Mouse (Mus musculus): Measurements from ENCODE around the gene Fbxo40. TPM values are rescaled to one million over a fixed set of nuclear protein-coding genes. Genes with fewer than 3 reads are reported as not detected.

The Fbxo40 gene
- polyA plus RNA-seq, 1 experiment from 2014 or later = 0.11 TPM

DNA sequence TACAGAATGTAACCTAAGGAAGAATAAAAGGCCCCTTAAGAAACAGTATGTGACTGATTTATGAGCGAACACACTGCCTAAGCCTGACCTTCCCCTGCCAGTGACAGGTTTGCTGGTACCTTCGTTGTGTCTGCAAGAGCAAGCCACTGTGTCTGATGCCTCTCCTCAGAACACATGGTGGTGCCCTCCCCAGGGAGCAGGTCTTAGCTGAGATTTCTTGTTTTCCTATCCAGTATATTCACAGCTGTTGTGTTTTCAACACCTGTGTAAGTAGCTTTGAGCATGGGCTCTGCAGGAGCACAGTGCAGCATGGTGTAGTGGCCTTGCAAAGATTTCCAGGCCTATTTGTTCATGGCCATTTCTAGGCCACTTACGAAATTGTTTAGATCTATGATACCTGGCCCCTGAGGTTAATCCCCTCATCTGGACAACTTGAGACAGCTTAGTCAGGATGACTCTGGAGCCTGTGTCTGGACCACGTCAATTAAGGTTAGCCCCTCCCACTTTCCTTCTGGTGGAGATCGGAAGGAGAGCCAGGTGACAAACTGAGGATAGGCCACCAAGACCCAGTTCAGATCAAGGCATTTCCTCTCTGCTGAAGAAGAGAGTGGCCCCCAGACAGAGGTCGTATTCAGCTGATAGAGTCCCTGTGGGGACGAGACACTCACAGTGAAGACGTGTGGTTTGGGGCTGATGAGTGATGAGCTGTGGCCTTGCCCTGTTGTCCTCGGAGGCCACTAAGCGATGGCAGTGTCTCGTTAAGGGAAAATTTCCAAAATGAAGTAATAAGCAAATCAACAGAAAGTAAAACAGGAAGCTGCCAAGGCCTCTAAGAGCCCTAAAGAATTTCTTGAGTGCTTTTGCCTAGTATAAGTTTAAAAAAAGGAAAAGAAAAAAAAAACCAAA, 59.8 kb downstream of the Fbxo40 start:
- WGBS = 86% methylated on average over 11 of the region's 11 CpGs
- Histone ChIP-seq H3K36me3 (ENCODE audit: control insufficient read depth, insufficient read depth, low read length) (no peaks in the 10 kb centered on the region; the same call in 1 of the 2 replicates), H3K9ac (ENCODE audit: low read length) (no peak overlapping the region), H3K4me3 (ENCODE audit: low read depth, low read length) (no peak overlapping the region), H3K4me1 (replicated peaks; ENCODE audit: control insufficient read depth, insufficient read depth, low read length) (no peaks in the 10 kb centered on the region), H3K4me2 (ENCODE audit: low read depth, low read length, severe bottlenecking) (no peak overlapping the region), H3K27me3 (ENCODE audit: control insufficient read depth, insufficient read depth, low read length) (no peaks in the 10 kb centered on the region), H3K9me3 (ENCODE audit: control insufficient read depth, low read length) (no peaks in the 10 kb centered on the region), H3K27ac (ENCODE audit: low read depth, low read length) (no peak overlapping the region)
- ATAC-seq (replicated peaks; ENCODE audit: low FRiP score) (no peak), DNase-seq (ENCODE audit: low spot score) (peak; percentile 7)

DNA sequence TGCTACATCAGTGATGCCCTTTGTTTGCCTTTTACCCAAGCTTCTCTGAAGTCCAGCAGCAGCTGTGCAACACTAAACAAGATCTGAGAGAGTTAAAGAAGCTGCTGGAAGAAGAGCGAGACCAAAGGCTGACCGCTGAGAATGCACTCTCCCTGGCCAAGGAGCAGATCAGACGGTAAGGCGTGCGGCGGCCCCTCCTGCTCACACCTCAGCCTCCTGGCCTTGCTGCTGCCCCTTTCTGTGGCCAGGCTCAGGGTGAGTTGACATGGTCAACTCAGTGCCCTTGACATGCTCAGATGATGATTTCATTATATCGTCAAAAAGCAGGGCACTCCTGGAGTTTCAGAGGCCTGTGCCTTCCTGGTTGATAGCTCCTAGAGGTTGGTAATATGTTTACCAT, 61.1 kb downstream of the Fbxo40 start:
- Histone ChIP-seq H3K9me3 (ENCODE audit: control insufficient read depth, low read length) (no peaks in the 10 kb centered on the region), H3K4me3 (ENCODE audit: low read depth, low read length) (no peak overlapping the region)
- DNase-seq (ENCODE audit: low spot score) = no peak

DNA sequence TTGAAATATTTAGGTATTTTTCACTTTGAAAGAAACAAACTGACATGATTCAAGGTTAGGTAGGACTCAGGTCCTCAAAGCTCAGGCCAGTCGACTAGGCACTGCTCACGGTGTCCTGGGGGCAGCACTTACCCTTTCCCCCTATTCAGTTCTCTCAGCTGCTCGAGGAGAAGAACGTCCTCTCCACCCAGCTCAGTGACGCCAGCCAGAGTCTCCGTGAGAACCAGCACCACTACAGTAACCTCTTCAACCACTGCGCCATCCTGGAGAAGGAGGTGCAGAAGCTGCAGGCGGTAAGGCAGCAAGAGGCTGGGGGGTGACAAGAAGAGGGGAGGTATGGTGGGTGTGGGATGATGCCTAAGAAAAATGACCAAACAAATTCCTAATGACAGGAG, 62.2 kb downstream of the Fbxo40 start:
- H3K36me3 ChIP-seq (ENCODE audit: control insufficient read depth, insufficient read depth, low read length) = no peaks in the 10 kb centered on the region; the same call in 1 of the 2 replicates
- H3K27ac ChIP-seq (ENCODE audit: low read depth, low read length) = no peak overlapping the region
- H3K4me1 ChIP-seq (replicated peaks; ENCODE audit: control insufficient read depth, insufficient read depth, low read length) = no peaks in the 10 kb centered on the region
- no peaks in the 10 kb centered on the region for H3K27me3 ChIP-seq (ENCODE audit: control insufficient read depth, insufficient read depth, low read length)
- no peak overlapping the region for H3K9ac ChIP-seq (ENCODE audit: low read length)
- no peaks in the 10 kb centered on the region for H3K9me3 ChIP-seq (ENCODE audit: control insufficient read depth, low read length)
- H3K4me3 ChIP-seq (ENCODE audit: low read depth, low read length) = no peak overlapping the region
- DNase-seq (ENCODE audit: low spot score) (no peak), ATAC-seq (replicated peaks; ENCODE audit: low FRiP score) (no peak)
- H3K4me2 ChIP-seq (ENCODE audit: low read depth, low read length, severe bottlenecking) = no peak overlapping the region
- WGBS = 91% methylated on average over 8 of the region's 8 CpGs

More for the DNA sequence above, 61.1 kb downstream of the Fbxo40 start:
- WGBS = 98% methylated on average over 7 of the region's 7 CpGs
- Histone ChIP-seq H3K9ac (ENCODE audit: low read length) (no peak overlapping the region), H3K27me3 (ENCODE audit: control insufficient read depth, insufficient read depth, low read length) (no peaks in the 10 kb centered on the region), H3K36me3 (ENCODE audit: control insufficient read depth, insufficient read depth, low read length) (no peaks in the 10 kb centered on the region; the same call in 1 of the 2 replicates), H3K27ac (ENCODE audit: low read depth, low read length) (no peak overlapping the region), H3K4me1 (replicated peaks; ENCODE audit: control insufficient read depth, insufficient read depth, low read length) (no peaks in the 10 kb centered on the region), H3K4me2 (ENCODE audit: low read depth, low read length, severe bottlenecking) (no peak overlapping the region)
- ATAC-seq (replicated peaks; ENCODE audit: low FRiP score) = no peak

DNA sequence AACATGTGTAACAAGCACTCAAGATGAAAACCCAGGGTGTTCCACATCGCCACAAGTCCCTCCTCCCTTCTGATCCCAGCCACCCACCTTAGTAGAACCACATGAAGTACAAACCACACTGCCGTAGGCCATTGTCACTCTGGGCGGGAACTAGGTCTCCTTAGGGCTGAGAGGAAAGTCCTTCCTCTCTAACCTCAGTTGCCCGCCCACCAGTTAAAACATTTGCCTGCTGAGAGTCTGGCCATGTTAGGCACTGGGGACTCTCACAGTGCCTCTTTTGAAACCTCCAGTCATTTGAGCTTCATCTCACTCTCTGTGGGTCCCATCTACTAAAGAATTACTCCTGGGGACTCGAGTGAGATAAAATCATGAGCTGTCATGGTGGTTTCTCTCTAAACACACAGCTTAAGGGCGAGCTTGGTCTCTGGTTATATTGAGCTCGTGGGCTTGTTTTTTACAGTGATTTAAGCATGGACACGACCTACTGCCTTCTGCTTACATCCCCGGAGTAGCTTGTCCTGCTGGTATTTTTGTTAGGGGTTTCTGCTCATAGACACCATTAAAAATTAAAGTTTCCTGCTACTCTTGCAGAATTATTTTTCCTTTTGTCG, 62.7 kb downstream of the Fbxo40 start:
- ATAC-seq (replicated peaks; ENCODE audit: low FRiP score) (no peak), DNase-seq (ENCODE audit: low spot score) (no peak)
- Histone ChIP-seq H3K27ac (ENCODE audit: low read depth, low read length) (no peak overlapping the region), H3K4me2 (ENCODE audit: low read depth, low read length, severe bottlenecking) (no peak overlapping the region), H3K27me3 (ENCODE audit: control insufficient read depth, insufficient read depth, low read length) (no peaks in the 10 kb centered on the region), H3K9ac (ENCODE audit: low read length) (no peak overlapping the region), H3K9me3 (ENCODE audit: control insufficient read depth, low read length) (no peaks in the 10 kb centered on the region), H3K36me3 (ENCODE audit: control insufficient read depth, insufficient read depth, low read length) (no peaks in the 10 kb centered on the region; the same call in 1 of the 2 replicates), H3K4me1 (replicated peaks; ENCODE audit: control insufficient read depth, insufficient read depth, low read length) (no peaks in the 10 kb centered on the region), H3K4me3 (ENCODE audit: low read depth, low read length) (no peak overlapping the region)
- WGBS = 87% methylated on average over 10 of the region's 10 CpGs

DNA sequence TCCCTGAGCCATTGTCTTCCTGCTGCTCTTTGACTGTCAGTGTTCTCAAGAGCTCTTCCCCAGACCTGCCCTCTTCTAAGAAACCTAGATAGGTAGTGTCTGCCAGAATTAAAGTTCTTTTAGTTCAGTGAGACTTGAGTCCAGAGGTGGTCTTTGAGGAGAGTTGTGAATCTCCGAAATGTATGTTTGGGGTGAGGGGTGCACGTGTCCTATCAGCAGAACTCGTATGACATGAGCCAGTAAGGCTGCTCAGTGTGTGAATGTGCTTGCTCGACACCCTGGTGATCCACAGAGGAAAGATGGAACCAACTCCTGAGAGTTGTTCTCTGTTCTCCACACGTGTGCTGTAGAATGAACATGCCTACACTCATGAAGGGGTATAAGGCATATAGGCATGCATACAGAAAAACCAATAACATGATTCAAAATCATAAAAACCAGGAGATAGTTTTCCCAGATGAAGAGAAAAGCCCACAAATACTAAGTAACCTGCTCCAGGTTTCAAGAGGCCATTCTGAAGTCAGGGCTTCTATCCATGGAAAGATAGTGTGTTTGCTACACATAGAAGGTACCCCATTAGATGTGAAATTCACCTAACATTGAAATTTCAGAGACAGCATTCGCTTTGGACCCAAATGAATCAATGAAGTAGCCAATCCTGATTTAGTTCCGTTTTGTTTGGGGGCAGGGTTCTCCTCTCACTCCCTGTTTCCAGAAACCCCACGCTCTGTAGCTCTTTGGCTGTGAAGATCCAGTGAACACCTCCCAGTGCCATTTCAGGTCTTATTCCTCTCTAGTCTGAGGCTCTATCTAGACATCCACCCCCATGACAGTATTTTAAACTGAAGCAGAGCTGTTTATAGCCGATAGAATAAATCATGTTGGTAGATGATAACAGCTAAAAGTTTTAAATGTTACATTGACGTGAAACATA, 63.5 kb downstream of the Fbxo40 start:
- Histone ChIP-seq H3K27me3 (ENCODE audit: control insufficient read depth, insufficient read depth, low read length) (no peaks in the 10 kb centered on the region), H3K27ac (ENCODE audit: low read depth, low read length) (no peak overlapping the region), H3K9ac (ENCODE audit: low read length) (no peak overlapping the region), H3K9me3 (ENCODE audit: control insufficient read depth, low read length) (no peaks in the 10 kb centered on the region), H3K4me3 (ENCODE audit: low read depth, low read length) (no peak overlapping the region), H3K4me2 (ENCODE audit: low read depth, low read length, severe bottlenecking) (no peak overlapping the region), H3K36me3 (ENCODE audit: control insufficient read depth, insufficient read depth, low read length) (no peaks in the 10 kb centered on the region; the same call in 1 of the 2 replicates), H3K4me1 (replicated peaks; ENCODE audit: control insufficient read depth, insufficient read depth, low read length) (no peaks in the 10 kb centered on the region)
- ATAC-seq (replicated peaks; ENCODE audit: low FRiP score) (no peak), DNase-seq (ENCODE audit: low spot score) (no peak)
- 92% methylated on average over 10 of the region's 10 CpGs for WGBS

DNA sequence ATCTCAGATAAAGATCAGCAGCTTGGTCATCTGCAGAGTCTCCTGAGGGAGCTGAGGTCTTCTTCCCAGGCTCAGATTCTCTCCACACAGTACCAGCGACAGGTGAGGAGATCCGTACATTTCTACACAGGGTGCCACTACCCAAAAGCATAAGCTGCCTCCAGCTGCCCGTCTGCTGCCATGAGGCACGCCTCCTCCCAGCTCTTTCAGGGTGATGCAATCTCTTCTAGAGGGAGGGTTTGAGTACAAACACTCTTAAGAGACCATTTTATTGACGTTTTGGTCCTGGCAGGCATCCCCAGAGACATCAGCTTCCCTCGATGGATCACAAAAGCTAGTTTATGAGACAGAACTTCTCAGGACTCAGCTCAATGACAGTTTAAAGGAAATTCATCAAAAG, 64.5 kb downstream of the Fbxo40 start:
- ATAC-seq (replicated peaks; ENCODE audit: low FRiP score) = no peak
- no peak for DNase-seq (ENCODE audit: low spot score)
- Histone ChIP-seq H3K27ac (ENCODE audit: low read depth, low read length) (no peak overlapping the region), H3K9me3 (ENCODE audit: control insufficient read depth, low read length) (no peaks in the 10 kb centered on the region), H3K9ac (ENCODE audit: low read length) (no peak overlapping the region), H3K4me1 (replicated peaks; ENCODE audit: control insufficient read depth, insufficient read depth, low read length) (no peaks in the 10 kb centered on the region), H3K27me3 (ENCODE audit: control insufficient read depth, insufficient read depth, low read length) (no peaks in the 10 kb centered on the region), H3K4me2 (ENCODE audit: low read depth, low read length, severe bottlenecking) (no peak overlapping the region), H3K4me3 (ENCODE audit: low read depth, low read length) (no peak overlapping the region), H3K36me3 (ENCODE audit: control insufficient read depth, insufficient read depth, low read length) (no peaks in the 10 kb centered on the region; the same call in 1 of the 2 replicates)
- 92% methylated on average over 6 of the region's 6 CpGs for WGBS

DNA sequence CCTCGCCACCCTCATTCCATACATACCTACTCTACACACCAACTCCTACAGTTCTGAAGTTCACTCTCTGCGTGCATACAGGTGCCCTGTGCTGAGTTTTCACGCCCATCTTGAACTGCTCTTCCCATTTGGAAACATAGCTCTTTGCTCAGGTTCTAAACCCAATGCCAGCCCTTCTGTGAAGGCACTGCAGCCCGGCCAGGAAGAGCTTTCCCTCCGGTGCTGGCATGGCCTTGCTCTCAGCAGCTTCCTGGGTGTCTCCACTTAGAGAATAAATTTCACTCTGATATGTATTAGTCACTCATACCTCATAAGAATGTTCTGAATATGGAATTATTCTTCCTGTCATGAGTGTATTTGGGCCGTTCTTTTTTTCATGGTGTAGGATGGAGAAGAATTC, 64.9 kb downstream of the Fbxo40 start:
- no peak for DNase-seq (ENCODE audit: low spot score)
- Histone ChIP-seq H3K36me3 (ENCODE audit: control insufficient read depth, insufficient read depth, low read length) (no peaks in the 10 kb centered on the region; the same call in 1 of the 2 replicates), H3K27me3 (ENCODE audit: control insufficient read depth, insufficient read depth, low read length) (no peaks in the 10 kb centered on the region), H3K4me3 (ENCODE audit: low read depth, low read length) (no peak overlapping the region), H3K9ac (ENCODE audit: low read length) (no peak overlapping the region), H3K27ac (ENCODE audit: low read depth, low read length) (no peak overlapping the region), H3K4me2 (ENCODE audit: low read depth, low read length, severe bottlenecking) (no peak overlapping the region), H3K4me1 (replicated peaks; ENCODE audit: control insufficient read depth, insufficient read depth, low read length) (no peaks in the 10 kb centered on the region), H3K9me3 (ENCODE audit: control insufficient read depth, low read length) (no peaks in the 10 kb centered on the region)
- 87% methylated on average over 6 of the region's 6 CpGs for WGBS
- ATAC-seq (replicated peaks; ENCODE audit: low FRiP score) = no peak

DNA sequence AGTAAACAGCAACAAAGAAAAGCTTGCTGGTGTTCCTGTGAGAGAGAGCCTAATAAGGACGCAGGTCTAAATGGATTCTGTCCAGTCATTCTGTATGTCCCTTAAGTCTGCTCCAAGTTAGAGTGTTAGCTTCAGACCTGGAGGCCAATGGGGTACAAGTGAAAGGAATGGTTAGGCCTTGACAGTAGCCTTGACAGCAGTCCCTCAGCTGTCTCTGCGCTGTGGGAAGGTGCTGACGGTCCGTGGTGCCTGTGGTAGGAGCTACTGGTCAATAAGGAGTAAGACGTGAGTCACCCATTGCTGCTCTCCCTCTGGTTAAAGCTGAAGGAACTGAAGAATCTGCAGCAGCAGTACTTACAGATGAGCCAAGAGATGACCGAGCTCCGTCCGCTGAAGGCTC, 66.0 kb downstream of the Fbxo40 start:
- H3K9me3 ChIP-seq (ENCODE audit: control insufficient read depth, low read length) = no peaks in the 10 kb centered on the region
- H3K27me3 ChIP-seq (ENCODE audit: control insufficient read depth, insufficient read depth, low read length) = no peaks in the 10 kb centered on the region
- H3K4me3 ChIP-seq (ENCODE audit: low read depth, low read length) = no peak overlapping the region
- no peaks in the 10 kb centered on the region for H3K4me1 ChIP-seq (replicated peaks; ENCODE audit: control insufficient read depth, insufficient read depth, low read length)
- no peaks in the 10 kb centered on the region; the same call in 1 of the 2 replicates for H3K36me3 ChIP-seq (ENCODE audit: control insufficient read depth, insufficient read depth, low read length)
- H3K9ac ChIP-seq (ENCODE audit: low read length) = no peak overlapping the region
- no peak overlapping the region for H3K27ac ChIP-seq (ENCODE audit: low read depth, low read length)
- no peak for ATAC-seq (replicated peaks; ENCODE audit: low FRiP score)
- no peak overlapping the region for H3K4me2 ChIP-seq (ENCODE audit: low read depth, low read length, severe bottlenecking)
- no peak for DNase-seq (ENCODE audit: low spot score)
- 94% methylated on average over 8 of the region's 8 CpGs for WGBS
